Mouse (Mus musculus) thymus, postnatal 14 days (tissue): Measurements from ENCODE around the gene AI661453.
A peak's percentile ranks its signal among the peaks of the same experiment; 100 is the strongest.

Experiments
- DNase-seq: peaks from one replicate; pipeline ENCODE4 v3.0.0; 2021

Gene AI661453

GRCm38 (mm10) chr17:47504228-47504627 lies 67.8 kb downstream of the AI661453 start:
- DNase-seq, result peak; percentile 64

GRCm38 (mm10) chr17:47504941-47505346 lies 68.5 kb downstream of the AI661453 start, which contains the start of gene Ccnd3:
TSS of gene Ccnd3 (plus strand) at chr17:47505051.
- DNase-seq, result peak; percentile 93

GRCm38 (mm10) chr17:47505566-47505965 lies 69.2 kb downstream of the AI661453 start:
- DNase-seq, result peak; percentile 41

- peak; percentile 43 for DNase-seq
These were observed 69.6 kb downstream of the AI661453 start for GRCm38 (mm10) chr17:47506042-47506441.

- peak; percentile 40 for DNase-seq
These were observed 70.3 kb downstream of the AI661453 start for GRCm38 (mm10) chr17:47506697-47507096.

GRCm38 (mm10) chr17:47507523-47507922 lies 71.1 kb downstream of the AI661453 start:
- no peak for DNase-seq

GRCm38 (mm10) chr17:47508012-47508608 lies 71.7 kb downstream of the AI661453 start:
- peak; percentile 99 for DNase-seq

GRCm38 (mm10) chr17:47509031-47509705 lies 72.8 kb downstream of the AI661453 start:
- DNase-seq, result peak; percentile 50

GRCm38 (mm10) chr17:47511111-47512020 lies 75.0 kb downstream of the AI661453 start:
- DNase-seq, result peak; percentile 98

- peak; percentile 86 for DNase-seq
These were observed 76.8 kb downstream of the AI661453 start for GRCm38 (mm10) chr17:47512956-47513775.

- peak; percentile 30 for DNase-seq
These were observed 78.9 kb downstream of the AI661453 start for GRCm38 (mm10) chr17:47515180-47515844.

- DNase-seq, result peak; percentile 60
These were observed 79.8 kb downstream of the AI661453 start for GRCm38 (mm10) chr17:47516232-47516631.

GRCm38 (mm10) chr17:47518205-47518604 lies 81.8 kb downstream of the AI661453 start:
- peak; percentile 16 for DNase-seq
